ENCODE assay signal across 10 mouse cellular contexts in genomic region chr14:34565711-34566110, GRCm38 (mm10). TPM values are rescaled to one million over a fixed set of nuclear protein-coding genes. Genes with fewer than 3 reads are reported as not detected.
A peak's percentile ranks its signal among the peaks of the same experiment; 100 is the strongest.
DNase-seq lines count a peak whose midpoint lies in the region; ATAC-seq lines count a peak whose summit lies in the region.
"Had no signal": no experiment of that assay in that cellular context is flagged by ENCODE, and none has a peak within 500 bp of the region (broad histone marks: within the 10 kb centered on the region; RNA-seq: fewer than 3 reads in every experiment).

No protein-coding gene starts in this region.

- no peaks in the 10 kb centered on the region for H3K9me3 ChIP-seq in embryonic facial prominence, embryonic 13.5 days
- H3K9me3 ChIP-seq in embryonic facial prominence, embryonic 10.5 days = no peaks in the 10 kb centered on the region
- no peaks in the 10 kb centered on the region for H3K9me3 ChIP-seq in midbrain, embryonic 11.5 days (ENCODE audit: control insufficient read depth, low read length)

- H3K4me2 ChIP-seq in embryonic facial prominence, embryonic 13.5 days = no peak overlapping the region
- H3K4me2 ChIP-seq in midbrain, embryonic 11.5 days = no peak overlapping the region

- DNase-seq in embryonic facial prominence, embryonic 10.5 days (ENCODE audit: low spot score) = no peak
- peak; percentile 62 for DNase-seq in urinary bladder, postnatal 14 days (ENCODE audit: low spot score)
- DNase-seq in urinary bladder, postnatal 25 days (ENCODE audit: low spot score) = no peak
- DNase-seq in kidney, postnatal 4 days = peak; percentile 53 to 72
- DNase-seq in spleen, postnatal 36 days (ENCODE audit: low spot score in 2 of 2) = no peak
- DNase-seq in layer of hippocampus, postnatal 14 days (ENCODE audit: low spot score in 2 of 2) = no peak
- DNase-seq in midbrain, embryonic 11.5 days (ENCODE audit: low spot score, missing footprints) = no peak

- 59% methylated on average over 17 of the region's 17 CpGs for WGBS in embryonic facial prominence, embryonic 13.5 days
- WGBS in embryonic facial prominence, embryonic 10.5 days = 79% methylated on average over 17 of the region's 17 CpGs
- WGBS in midbrain, embryonic 11.5 days = 79% methylated on average over 17 of the region's 17 CpGs

- H3K36me3 ChIP-seq in embryonic facial prominence, embryonic 13.5 days = no peaks in the 10 kb centered on the region
- no peaks in the 10 kb centered on the region for H3K36me3 ChIP-seq in embryonic facial prominence, embryonic 10.5 days (replicated peaks)
- no peaks in the 10 kb centered on the region for H3K36me3 ChIP-seq in midbrain, embryonic 11.5 days (ENCODE audit: control insufficient read depth, insufficient read depth, low read length)

- no peak overlapping the region for H3K4me3 ChIP-seq in embryonic facial prominence, embryonic 13.5 days
- H3K4me3 ChIP-seq in embryonic facial prominence, embryonic 10.5 days = no peak overlapping the region
- no peak overlapping the region for H3K4me3 ChIP-seq in midbrain, embryonic 11.5 days (ENCODE audit: low read depth, low read length)

- peaks cover 59% of the 10 kb centered on the region for H3K4me1 ChIP-seq in embryonic facial prominence, embryonic 13.5 days
- peaks cover 34% of the 10 kb centered on the region for H3K4me1 ChIP-seq in embryonic facial prominence, embryonic 10.5 days
- H3K4me1 ChIP-seq in midbrain, embryonic 11.5 days (ENCODE audit: control insufficient read depth, insufficient read depth, low read length) = no peaks in the 10 kb centered on the region

- no peak for ATAC-seq in embryonic facial prominence, embryonic 13.5 days (ENCODE audit: insufficient number of reproducible peaks, insufficient read depth, low FRiP score, low TSS enrichment, low read depth)
- no peak for ATAC-seq in midbrain, embryonic 11.5 days (ENCODE audit: low FRiP score)

- H3K9ac ChIP-seq in embryonic facial prominence, embryonic 13.5 days = no peak overlapping the region
- H3K9ac ChIP-seq in midbrain, embryonic 11.5 days (ENCODE audit: low read length) = no peak overlapping the region

- peaks cover 9% of the 10 kb centered on the region; the same call in 1 of the 2 replicates for H3K27me3 ChIP-seq in embryonic facial prominence, embryonic 13.5 days
- H3K27me3 ChIP-seq in embryonic facial prominence, embryonic 10.5 days (replicated peaks; ENCODE audit: low read depth, poor library complexity, severe bottlenecking) = peaks cover 15% of the 10 kb centered on the region
- H3K27me3 ChIP-seq in midbrain, embryonic 11.5 days (ENCODE audit: control insufficient read depth, insufficient read depth, low read length) = no peaks in the 10 kb centered on the region; the same call in 1 of the 2 replicates

- H3K27ac ChIP-seq in embryonic facial prominence, embryonic 13.5 days = 0 out of 2 replicates have a peak overlapping the region, but pooled peaks have one; percentile 44
- H3K27ac ChIP-seq in embryonic facial prominence, embryonic 10.5 days (replicated peaks) = no peak overlapping the region
- H3K27ac ChIP-seq in midbrain, embryonic 11.5 days (ENCODE audit: low read depth, low read length) = no peak overlapping the region
- H3K27ac ChIP-seq: macrophage had no signal

RNA-seq across cellular contexts. Expression of gene Ldb3, which starts 22.8 kb away (rescaled TPM):
- polyA plus RNA-seq in embryonic facial prominence, embryonic 13.5 days (2015; fragmentation: Nextera tagmentation; extraction: Ambion mirVana) = 0.76 and 1.5 TPM in 2 replicates
- 0.59 TPM in 1 of 2 replicates, not detected in the other for polyA plus RNA-seq in embryonic facial prominence, embryonic 10.5 days (2016; fragmentation: Nextera tagmentation; extraction: Ambion mirVana)
- total RNA-seq in layer of hippocampus, postnatal 14 days (2021) = 1 to 10 TPM; 2.7 to 2.8 TPM
- 0.07 TPM in 1 of 2 replicates, not detected in the other for polyA plus RNA-seq in midbrain, embryonic 11.5 days (2014; fragmentation: Nextera tagmentation; extraction: Ambion mirVana)
- polyA plus RNA-seq: macrophage had no signal

RNA-seq across cellular contexts. Expression of gene Opn4, which starts 34.2 kb away (rescaled TPM):
- polyA plus RNA-seq in embryonic facial prominence, embryonic 13.5 days (2015; fragmentation: Nextera tagmentation; extraction: Ambion mirVana) = not detected in 2 replicates
- polyA plus RNA-seq in embryonic facial prominence, embryonic 10.5 days (2016; fragmentation: Nextera tagmentation; extraction: Ambion mirVana) = 0.23 and 0.27 TPM in 2 replicates
- not detected for total RNA-seq in layer of hippocampus, postnatal 14 days (2021)
- polyA plus RNA-seq in midbrain, embryonic 11.5 days (2014; fragmentation: Nextera tagmentation; extraction: Ambion mirVana) = 0.17 TPM in 1 of 2 replicates, not detected in the other
- polyA plus RNA-seq: macrophage had no signal

RNA-seq across cellular contexts. Expression of gene 9230112D13Rik, which starts 43.1 kb away (rescaled TPM):
- polyA plus RNA-seq in embryonic facial prominence, embryonic 13.5 days (2015; fragmentation: Nextera tagmentation; extraction: Ambion mirVana) = not detected in 2 replicates
- polyA plus RNA-seq in embryonic facial prominence, embryonic 10.5 days (2016; fragmentation: Nextera tagmentation; extraction: Ambion mirVana) = not detected in 2 replicates
- not detected for total RNA-seq in layer of hippocampus, postnatal 14 days (2021)
- polyA plus RNA-seq in midbrain, embryonic 11.5 days (2014; fragmentation: Nextera tagmentation; extraction: Ambion mirVana) = not detected in 2 replicates
- total RNA-seq: gastrocnemius, postnatal 4 days had no signal
- polyA plus RNA-seq: macrophage had no signal

Comparison
In these comparisons a context has a peak if more than half of its experiments do, and no peak if none do; other contexts are left out.
1. DNase-seq: peak in urinary bladder, postnatal 14 days (single experiment) and kidney, postnatal 4 days (2 of 2); none in embryonic facial prominence, embryonic 10.5 days (single experiment), urinary bladder, postnatal 25 days (single experiment), spleen, postnatal 36 days (0 of 2), layer of hippocampus, postnatal 14 days (0 of 2) and midbrain, embryonic 11.5 days (single experiment).